Mouse (Mus musculus) midbrain, embryonic 16.5 days (tissue): ENCODE measurements around the gene Wnt9a. TPM values are rescaled to one million over a fixed set of nuclear protein-coding genes. Genes with fewer than 3 reads are reported as not detected.
"Not testable (repeated sequence)": the region's sequence is repeated elsewhere in the genome, so short reads cannot be mapped to it uniquely, and the experiment has no call there.

Experiments used
- ATAC-seq: fragments of 200-750 bp; cut with Nextera tagmentation; 2 replicates; pipeline ENCODE4 v1.8.0; 2017; ENCODE audit warnings: moderate TSS enrichment
- H3K27ac ChIP-seq: fragments of 300-500 bp; sonication (generic); 2 replicates; pipeline ENCODE4 v1.5.1; 2014; ENCODE audit warnings: mild to moderate bottlenecking, low read length, mixed read lengths
- H3K27me3 ChIP-seq: fragments of 300-500 bp; sonication (generic); 2 replicates; pipeline ENCODE4 v1.6.1; 2014; ENCODE audit warnings: low read depth, low read length, mixed read lengths; ENCODE audit not compliant: control insufficient read depth, insufficient read depth
- H3K36me3 ChIP-seq: fragments of 300-500 bp; sonication (generic); 2 replicates; pipeline ENCODE4 v1.6.1; 2014; ENCODE audit warnings: mild to moderate bottlenecking, low read length, moderate library complexity, mixed read lengths; ENCODE audit not compliant: control insufficient read depth, insufficient read depth
- H3K4me1 ChIP-seq: fragments of 300-500 bp; sonication (generic); 2 replicates; pipeline ENCODE4 v1.6.1; 2014; ENCODE audit warnings: mild to moderate bottlenecking, low read length, mixed read lengths; ENCODE audit not compliant: control insufficient read depth, insufficient read depth
- H3K4me2 ChIP-seq: fragments of 300-500 bp; sonication (generic); 2 replicates; pipeline ENCODE4 v1.6.1; 2014; ENCODE audit warnings: mild to moderate bottlenecking, low read length, mixed read lengths
- H3K4me3 ChIP-seq: fragments of 300-500 bp; sonication (generic); 2 replicates; pipeline ENCODE4 v1.5.1; 2014; ENCODE audit warnings: low read depth, mild to moderate bottlenecking, low read length, moderate library complexity, mixed read lengths
- H3K9ac ChIP-seq: fragments of 300-500 bp; sonication (generic); 2 replicates; pipeline ENCODE4 v1.6.1; 2014; ENCODE audit warnings: low read depth, low read length, mixed read lengths
- H3K9me3 ChIP-seq: fragments of 300-500 bp; sonication (generic); replicated peaks from 2 replicates; pipeline ENCODE4 v1.6.1; 2014; ENCODE audit warnings: mild to moderate bottlenecking, low read length, mixed read lengths; ENCODE audit not compliant: control insufficient read depth, poor library complexity, severe bottlenecking
- WGBS: fragments of 180-500 bp; shearing (Covaris S2); extraction: QIAGEN DNeasy Blood & Tissue Kit; methylation state at CpG from one replicate; pipeline ENCODE4 v1.1.7; 2014; 5-methylcytosine and 5-hydroxymethylcytosine counted together
- polyA plus RNA-seq: library from polyadenylated mRNA; unstranded; fragments of >200 nt; fragmentation: Nextera tagmentation; extraction: Ambion mirVana; gene quantifications from 2 replicates; pipeline ENCODE4 v1.2.1, GENCODE M21; 2015

Wnt9a gene
- polyA plus RNA-seq, 1 experiment from 2014 or later, result 3.6 TPM

DNA sequence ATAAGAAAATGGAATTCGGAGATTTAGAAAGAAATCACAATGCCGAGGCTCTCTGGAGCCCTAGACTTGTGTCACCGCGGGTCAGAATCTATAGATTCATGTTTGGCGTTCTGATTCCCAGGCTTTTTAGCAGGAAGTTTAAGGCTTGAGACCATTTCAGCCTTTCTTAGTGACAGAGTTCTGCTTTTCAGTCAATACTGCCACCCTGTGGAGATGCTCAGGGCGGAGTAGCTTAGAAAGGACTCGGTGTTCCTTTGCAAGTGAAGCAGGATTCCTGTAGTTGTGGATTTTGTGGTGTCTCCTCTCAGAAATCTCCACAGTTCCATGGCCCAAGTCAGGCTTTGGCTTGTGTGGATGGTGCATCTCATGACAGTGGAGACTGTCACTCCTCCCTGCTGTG, 8.8 kb upstream of the Wnt9a start:
- no peak overlapping the region for H3K27ac ChIP-seq
- 0 out of 2 replicates have a peak, but pooled peaks have one; percentile 28 for ATAC-seq
- H3K4me2 ChIP-seq, result no peak overlapping the region
- WGBS, result 15% methylated on average over 7 of the region's 7 CpGs
- H3K36me3 ChIP-seq, result no peaks in the 10 kb centered on the region
- no peak overlapping the region for H3K4me3 ChIP-seq
- H3K27me3 ChIP-seq, result peaks cover 29% of the 10 kb centered on the region
- no peaks in the 10 kb centered on the region for H3K9me3 ChIP-seq
- no peaks in the 10 kb centered on the region for H3K4me1 ChIP-seq
- no peak overlapping the region for H3K9ac ChIP-seq

- H3K9me3 ChIP-seq, result no peaks in the 10 kb centered on the region
- no peak for ATAC-seq
- H3K4me2 ChIP-seq, result no peak overlapping the region
- H3K36me3 ChIP-seq, result no peaks in the 10 kb centered on the region
- H3K4me1 ChIP-seq, result no peaks in the 10 kb centered on the region
- no peak overlapping the region for H3K27ac ChIP-seq
- peaks cover 37% of the 10 kb centered on the region for H3K27me3 ChIP-seq
- H3K9ac ChIP-seq, result no peak overlapping the region
- H3K4me3 ChIP-seq, result no peak overlapping the region
- 22% methylated on average over 3 of the region's 3 CpGs for WGBS
Measured at GRCm38 (mm10) chr11:59300185-59300584, 6.5 kb upstream of the Wnt9a start.

- H3K4me2 ChIP-seq, H3K9me3 ChIP-seq, H3K36me3 ChIP-seq, H3K27ac ChIP-seq, ATAC-seq, H3K9ac ChIP-seq, H3K4me3 ChIP-seq, H3K4me1 ChIP-seq: not testable (repeated sequence)
- 76% methylated on average over 2 of the region's 2 CpGs for WGBS
- H3K27me3 ChIP-seq, result peaks cover 44% of the 10 kb centered on the region
Measured at GRCm38 (mm10) chr11:59301053-59301452, 5.7 kb upstream of the Wnt9a start.

DNA sequence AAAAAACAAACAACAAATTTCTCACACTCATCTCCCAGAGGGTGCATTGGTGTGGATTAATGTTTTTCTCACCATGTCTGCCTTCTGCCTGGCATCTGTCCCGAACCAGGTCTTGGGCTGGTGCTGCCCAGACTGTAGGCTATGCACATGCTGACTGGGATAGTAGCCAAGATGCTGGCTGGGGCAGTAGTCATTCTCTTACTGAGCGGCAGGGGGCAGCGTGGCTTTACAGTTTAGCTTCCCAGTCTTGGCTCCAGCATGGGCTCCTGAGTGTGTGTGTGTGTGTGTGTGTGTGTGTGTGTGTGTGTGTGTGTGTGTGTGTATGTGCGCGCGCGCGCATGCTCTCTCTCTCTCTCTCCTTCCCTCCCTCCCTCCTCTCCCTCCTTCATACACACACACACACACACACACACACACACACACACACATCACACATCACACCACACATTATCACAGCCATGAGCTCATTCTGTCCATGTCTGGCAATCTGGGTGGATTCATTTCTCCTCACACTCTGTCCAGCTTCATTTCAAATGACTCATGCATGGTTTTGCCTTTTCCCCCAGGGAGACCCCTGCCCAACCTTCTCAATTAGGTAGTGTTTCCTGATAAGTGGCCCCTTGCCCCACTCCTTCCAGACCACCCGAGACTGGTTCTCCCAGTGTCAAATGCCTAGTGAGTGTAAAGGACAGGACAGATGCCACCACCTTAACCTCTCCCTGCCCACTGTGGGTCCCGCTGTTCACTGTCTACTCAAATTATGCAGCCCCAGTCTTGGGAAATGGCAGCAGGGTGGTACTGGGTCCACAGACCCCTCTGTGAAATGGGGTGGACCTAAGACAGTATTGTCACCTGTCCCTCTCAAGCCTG, 3.8 kb upstream of the Wnt9a start:
- no peak overlapping the region for H3K4me2 ChIP-seq

DNA sequence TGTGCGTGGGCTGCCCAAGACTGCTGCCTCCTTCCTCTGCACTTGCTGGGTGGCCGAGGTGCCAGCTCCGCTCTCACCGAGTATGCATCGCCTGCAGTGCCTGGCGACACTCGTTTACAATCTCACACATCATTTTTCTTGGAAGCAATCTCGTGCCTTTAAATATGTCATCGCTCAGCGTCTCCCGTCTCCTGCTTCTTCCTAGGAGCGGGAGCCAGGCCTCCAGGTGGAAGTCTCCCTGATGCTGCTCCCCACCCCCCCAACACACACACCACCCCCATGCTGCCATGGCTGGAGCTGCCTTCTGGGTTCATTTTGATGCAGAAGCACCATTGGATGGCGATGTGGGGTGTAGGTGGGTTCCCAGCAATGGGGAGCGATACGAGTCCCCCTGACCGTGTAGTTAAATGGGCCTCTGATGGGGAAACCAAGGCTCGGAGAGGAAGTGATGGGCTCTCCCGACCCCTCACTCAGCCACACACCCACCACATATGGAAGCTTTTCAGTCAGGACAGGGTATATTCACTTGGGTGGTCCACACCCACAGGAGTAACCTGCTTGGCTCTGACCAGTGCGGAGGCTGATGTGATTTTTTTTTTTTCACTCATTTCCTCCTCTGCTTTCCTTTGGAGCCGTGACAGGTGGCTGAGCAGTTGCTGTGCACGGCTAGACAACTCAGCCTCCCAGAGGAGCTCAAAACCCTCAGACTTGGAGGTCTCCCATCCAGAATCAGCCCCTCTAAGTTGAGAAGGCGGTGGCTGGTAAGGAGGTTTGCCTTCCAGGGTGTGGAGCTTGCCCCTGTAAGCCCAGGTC, 1.5 kb upstream of the Wnt9a start:
- Histone ChIP-seq H3K9me3 (no peaks in the 10 kb centered on the region), H3K9ac (no peak overlapping the region), H3K27ac (no peak overlapping the region), H3K4me2 (no peak overlapping the region), H3K27me3 (peaks cover 67% of the 10 kb centered on the region), H3K4me1 (peaks cover 26% of the 10 kb centered on the region), H3K36me3 (no peaks in the 10 kb centered on the region), H3K4me3 (no peak overlapping the region)
- ATAC-seq, result no peak
- 45% methylated on average over 22 of the region's 22 CpGs for WGBS

More for the DNA sequence above, 3.8 kb upstream of the Wnt9a start:
- Histone ChIP-seq H3K36me3 (no peaks in the 10 kb centered on the region), H3K4me1 (peaks cover 17% of the 10 kb centered on the region), H3K4me3 (no peak overlapping the region), H3K27me3 (peaks cover 54% of the 10 kb centered on the region), H3K27ac (no peak overlapping the region), H3K9ac (no peak overlapping the region), H3K9me3 (no peaks in the 10 kb centered on the region)
- 20% methylated on average over 9 of the region's 10 CpGs for WGBS
- no peak for ATAC-seq

DNA sequence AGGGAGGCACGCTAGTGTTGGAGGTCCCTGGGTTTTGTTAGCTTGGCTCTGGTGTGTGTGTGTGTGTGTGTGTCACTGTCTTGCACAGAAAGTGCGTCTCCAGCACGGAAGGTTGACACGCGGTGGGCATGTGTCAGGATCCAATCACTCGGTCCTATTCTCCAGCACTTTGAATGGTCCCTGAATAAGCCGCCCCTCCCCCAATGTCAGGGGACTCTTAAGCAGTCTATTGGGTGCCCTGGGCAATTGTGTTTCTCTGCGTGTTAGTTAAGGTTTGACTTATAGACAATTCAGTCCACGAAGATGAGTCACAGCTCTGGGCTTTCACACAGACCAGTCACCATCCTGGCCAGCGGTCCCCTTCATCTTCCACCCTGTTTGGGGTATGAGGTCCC, 910 bp upstream of the Wnt9a start:
- H3K4me1 ChIP-seq, result peaks cover 26% of the 10 kb centered on the region
- peaks cover 67% of the 10 kb centered on the region for H3K27me3 ChIP-seq
- H3K9me3 ChIP-seq, result no peaks in the 10 kb centered on the region
- 5% methylated on average over 10 of the region's 10 CpGs for WGBS
- no peak overlapping the region; the same call in 1 of the 2 replicates for H3K4me2 ChIP-seq
- no peak for ATAC-seq
- H3K27ac ChIP-seq, result no peak overlapping the region
- no peaks in the 10 kb centered on the region for H3K36me3 ChIP-seq
- no peak overlapping the region for H3K4me3 ChIP-seq
- no peak overlapping the region for H3K9ac ChIP-seq

- peaks cover 77% of the 10 kb centered on the region for H3K27me3 ChIP-seq
- ATAC-seq, result peak; percentile 64
- H3K9ac ChIP-seq, result no peak overlapping the region; the same call in 1 of the 2 replicates
Measured at GRCm38 (mm10) chr11:59307422-59308163, 865 bp downstream of the Wnt9a start.

GRCm38 (mm10) chr11:59308164-59308542, 1.4 kb downstream of the Wnt9a start:
- no peaks in the 10 kb centered on the region for H3K9me3 ChIP-seq
- H3K4me3 ChIP-seq, result peak overlapping the region; percentile 62
- H3K27ac ChIP-seq, result no peak overlapping the region
- no peak for ATAC-seq
- peak overlapping the region; percentile 87 for H3K4me2 ChIP-seq
- H3K36me3 ChIP-seq, result no peaks in the 10 kb centered on the region
- H3K4me1 ChIP-seq, result peaks cover 26% of the 10 kb centered on the region
- 13% methylated on average over 12 of the region's 12 CpGs for WGBS
- H3K9ac ChIP-seq, result peak overlapping the region; percentile 45
- peaks cover 79% of the 10 kb centered on the region for H3K27me3 ChIP-seq

More at GRCm38 (mm10) chr11:59307422-59308163, 865 bp downstream of the Wnt9a start:
- Histone ChIP-seq H3K4me2 (peak overlapping the region; percentile 87), H3K36me3 (no peaks in the 10 kb centered on the region), H3K27ac (no peak overlapping the region), H3K9me3 (no peaks in the 10 kb centered on the region), H3K4me3 (peak overlapping the region; percentile 62), H3K4me1 (peaks cover 26% of the 10 kb centered on the region)
- under 1% methylated on average over 45 of the region's 45 CpGs for WGBS
